Mouse (Mus musculus) Muller cell, postnatal 12 days (primary cell): ENCODE data around the gene Gng12.
"Not testable (repeated sequence)": the region's sequence is repeated elsewhere in the genome, so short reads cannot be mapped to it uniquely, and the experiment has no call there.

Source experiments
- DNase-seq: peaks from one replicate; pipeline ENCODE4 v3.0.0-alpha.2; 2015; ENCODE audit errors: inconsistent ontology term

Gng12 gene

DNA sequence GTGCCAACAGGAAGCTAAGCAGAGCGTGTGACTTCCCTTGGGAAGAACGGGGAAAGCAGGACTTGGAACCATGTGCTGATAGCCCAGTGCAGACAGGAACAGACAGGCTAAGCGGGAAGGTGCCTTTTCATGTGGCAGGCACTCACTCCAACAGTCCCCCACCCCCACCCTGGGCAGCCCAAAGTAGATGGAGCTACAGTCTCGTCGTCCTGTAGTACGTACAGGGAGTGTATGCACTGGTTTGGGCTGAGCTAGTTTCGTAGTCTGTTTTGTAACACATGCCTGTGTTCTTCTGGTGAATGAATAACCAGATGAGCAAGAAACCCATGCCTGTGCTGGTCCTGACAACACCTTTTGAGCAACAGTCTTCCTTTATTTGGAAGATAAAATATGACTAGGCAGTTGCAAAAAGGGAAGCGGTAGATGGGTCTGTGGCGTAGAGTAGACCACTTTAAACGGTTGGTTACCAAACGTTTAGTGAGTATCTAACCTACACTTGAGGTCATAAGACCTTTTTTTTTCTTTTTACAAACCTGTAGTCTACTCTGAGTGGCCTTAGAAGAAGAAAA, 57.8 kb downstream of the Gng12 start:
- no peak for DNase-seq

DNA sequence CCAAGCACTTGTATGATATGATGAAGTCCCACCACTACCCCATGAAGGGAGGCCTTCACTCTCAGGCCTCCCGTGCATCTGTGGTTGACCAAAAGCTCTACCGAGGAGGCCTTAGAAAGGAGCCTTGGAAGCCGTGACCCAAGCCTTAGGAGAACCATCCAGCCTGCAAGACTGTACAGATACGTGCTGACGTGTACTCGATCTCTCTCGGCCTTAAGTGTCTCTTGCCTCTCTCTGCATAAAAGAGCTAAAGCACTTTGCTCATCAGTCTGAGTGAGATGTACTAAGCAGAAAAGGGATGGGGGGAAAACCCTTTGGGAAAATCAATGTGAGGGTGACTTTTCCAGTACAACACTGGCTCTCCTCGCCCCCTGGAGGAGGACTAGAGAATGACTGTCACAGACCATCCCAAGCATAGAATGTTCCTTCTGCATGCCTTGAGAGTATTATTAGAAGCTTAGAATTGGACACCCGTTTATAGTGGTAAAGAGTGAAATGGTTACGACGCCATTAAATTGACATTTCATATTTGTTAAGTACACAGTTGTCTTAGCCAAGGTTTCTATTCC, 59.0 kb downstream of the Gng12 start:
- DNase-seq, result no peak

GRCm38 (mm10) chr6:66958466-66959235, 62.5 kb downstream of the Gng12 start:
- DNase-seq, result no peak

GRCm38 (mm10) chr6:66962582-66963043, 66.4 kb downstream of the Gng12 start:
- peak; percentile 66 for DNase-seq

DNA sequence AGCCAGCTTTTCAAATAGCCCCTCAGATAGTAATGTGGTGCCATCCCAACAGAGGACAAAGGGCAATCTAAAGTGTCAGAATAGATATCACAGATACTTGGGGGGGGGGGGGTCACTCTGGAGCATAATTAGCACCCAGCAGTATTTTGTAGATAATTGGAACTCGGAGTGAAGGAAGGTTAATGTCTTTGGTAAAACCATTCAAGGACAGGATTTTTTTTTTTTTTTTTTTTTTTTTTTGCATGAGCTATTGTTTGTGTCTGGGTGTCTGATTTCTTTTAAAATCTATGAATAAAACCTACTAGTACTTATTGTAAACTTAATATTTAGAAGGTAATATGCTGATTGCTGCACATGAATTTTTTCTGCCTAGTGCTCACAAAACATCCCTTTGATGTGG, 66.9 kb downstream of the Gng12 start:
- DNase-seq, result no peak

DNA sequence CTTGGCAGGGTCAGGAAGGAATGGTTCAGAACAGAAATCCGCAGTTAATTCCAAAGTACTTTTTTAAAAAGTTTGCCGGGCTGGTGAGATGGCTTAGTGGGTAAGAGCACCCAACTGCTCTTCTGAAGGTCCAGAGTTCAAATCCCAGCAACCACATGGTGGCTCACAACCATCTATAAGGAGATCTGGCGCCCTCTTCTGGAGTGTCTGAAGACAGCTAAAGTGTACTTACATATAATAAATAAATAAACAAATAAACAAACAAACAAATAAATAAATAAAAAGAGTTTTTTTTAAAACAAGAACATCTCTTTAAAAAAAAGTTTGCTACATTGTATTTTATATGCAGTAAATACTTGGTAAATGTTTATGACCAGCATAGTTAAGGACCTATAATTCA, 67.5 kb downstream of the Gng12 start:
- DNase-seq, result not testable (repeated sequence)

DNA sequence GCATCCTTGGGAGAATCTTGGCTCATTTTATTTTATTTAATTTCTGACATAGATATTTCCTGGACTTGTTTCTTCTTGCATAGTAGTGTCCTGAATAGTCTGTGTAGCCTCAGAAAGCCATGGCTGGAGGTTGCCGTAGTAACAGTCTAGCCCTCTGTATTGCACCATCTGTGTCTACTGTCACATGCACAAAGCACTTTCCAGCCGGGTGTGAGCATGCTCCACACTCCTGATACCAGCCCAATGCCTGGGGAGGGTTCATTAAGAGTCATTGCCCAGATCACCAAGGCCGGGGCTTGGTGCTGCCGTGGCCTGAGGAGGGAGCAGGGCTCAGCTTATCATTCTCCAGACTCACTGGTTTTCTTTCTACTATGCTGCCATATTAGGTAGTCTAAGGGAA, 68.0 kb downstream of the Gng12 start:
- peak; percentile 35 for DNase-seq

GRCm38 (mm10) chr6:66965203-66965602, 69.0 kb downstream of the Gng12 start:
- DNase-seq, result no peak

GRCm38 (mm10) chr6:66967788-66968187, 71.6 kb downstream of the Gng12 start:
- DNase-seq, result peak; percentile 32

GRCm38 (mm10) chr6:66969446-66969845, 73.2 kb downstream of the Gng12 start:
- no peak for DNase-seq

DNA sequence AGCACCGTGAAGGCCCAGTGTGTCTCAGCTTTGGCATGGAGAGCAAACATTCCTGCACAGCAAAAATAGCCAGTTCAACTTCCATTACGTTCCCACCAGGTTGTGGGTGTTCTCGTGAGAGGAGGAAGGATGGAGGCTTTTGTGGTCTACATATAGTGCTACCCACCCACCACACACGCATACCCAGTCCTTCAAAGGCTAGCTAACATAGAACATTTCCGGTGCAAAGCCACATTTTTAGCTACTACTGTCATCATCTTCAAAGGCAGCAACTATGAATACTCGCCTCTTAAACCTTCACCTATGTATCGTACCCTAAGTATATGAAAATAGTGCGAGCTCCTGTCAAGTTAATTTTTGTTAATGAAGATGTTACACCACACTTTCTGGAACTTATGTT, 76.1 kb downstream of the Gng12 start:
- DNase-seq, result no peak

DNA sequence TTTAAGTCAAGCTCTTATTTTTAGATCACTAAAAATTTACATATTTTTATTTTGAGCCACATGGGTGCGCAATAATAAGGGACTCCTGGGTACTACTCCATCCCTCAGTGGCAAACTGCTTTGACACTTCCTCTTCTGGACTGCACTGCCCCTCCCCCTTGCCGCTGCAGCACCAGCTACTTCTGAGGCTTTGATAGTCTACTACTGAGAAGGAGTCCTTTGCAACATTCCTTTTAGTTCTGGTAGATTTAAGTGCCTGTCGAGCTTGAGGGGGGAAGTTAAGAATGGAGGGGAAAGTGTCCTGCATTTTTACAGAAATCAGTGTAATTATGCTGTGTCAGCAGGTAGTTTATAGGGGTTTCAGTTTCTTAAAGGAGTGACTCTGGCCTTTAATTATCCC, 77.0 kb downstream of the Gng12 start:
- DNase-seq, result no peak

DNA sequence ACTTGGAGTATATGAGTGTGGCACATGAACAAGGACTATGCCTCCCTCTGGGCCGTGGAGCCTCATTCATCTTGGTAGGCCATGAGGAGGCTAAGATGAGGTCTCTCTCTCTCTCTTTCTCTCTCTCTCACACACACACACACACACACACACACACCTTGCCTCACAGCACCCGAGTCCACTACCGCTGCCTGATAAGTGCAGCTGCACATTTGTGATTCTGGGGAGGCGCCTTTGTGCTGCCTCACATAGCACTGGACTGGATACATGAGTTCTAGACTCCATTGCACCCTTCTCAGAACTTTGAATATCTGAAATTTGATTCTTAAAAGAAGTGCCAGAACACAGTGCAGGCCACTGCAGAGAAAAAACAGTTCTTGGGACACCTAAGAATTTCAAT, 79.3 kb downstream of the Gng12 start:
- no peak for DNase-seq

DNA sequence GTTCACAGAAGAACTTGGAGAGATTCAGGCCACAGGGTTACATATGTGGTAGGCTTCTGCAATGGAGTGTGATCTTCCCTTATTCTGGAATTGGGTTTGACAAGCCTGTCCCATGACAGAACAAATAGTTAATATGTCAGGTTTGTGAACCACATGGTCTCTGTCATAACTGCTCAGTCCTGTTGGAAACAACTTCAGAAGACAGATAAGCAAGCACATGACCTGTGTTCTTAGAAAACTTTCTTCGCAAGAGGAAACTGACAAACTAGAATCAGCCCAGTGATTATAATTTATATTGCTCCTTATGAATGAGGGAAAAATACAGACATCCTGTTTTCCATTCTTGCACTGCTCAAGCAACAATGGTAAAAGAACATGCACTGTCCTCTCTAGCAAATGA, 83.0 kb downstream of the Gng12 start:
- no peak for DNase-seq

DNA sequence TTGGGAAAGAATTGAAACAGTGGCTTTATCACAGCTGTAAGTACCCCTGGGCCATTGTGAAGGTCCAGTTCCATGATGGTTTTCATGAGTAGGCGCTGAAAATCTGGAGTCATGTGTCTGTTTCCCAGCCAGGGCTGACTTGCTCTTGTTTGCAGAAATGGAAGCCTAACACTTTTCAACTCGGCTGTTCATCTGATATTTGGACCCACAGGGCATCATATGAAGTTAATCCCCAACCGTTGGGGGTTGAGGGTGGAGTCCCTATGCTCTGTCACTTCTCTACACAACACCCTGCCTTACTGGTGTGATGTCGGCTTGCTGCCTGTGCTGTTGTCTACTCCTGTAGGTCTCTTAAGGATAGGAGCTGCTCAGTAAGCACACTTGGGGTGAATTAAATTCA, 83.8 kb downstream of the Gng12 start:
- DNase-seq, result no peak

DNA sequence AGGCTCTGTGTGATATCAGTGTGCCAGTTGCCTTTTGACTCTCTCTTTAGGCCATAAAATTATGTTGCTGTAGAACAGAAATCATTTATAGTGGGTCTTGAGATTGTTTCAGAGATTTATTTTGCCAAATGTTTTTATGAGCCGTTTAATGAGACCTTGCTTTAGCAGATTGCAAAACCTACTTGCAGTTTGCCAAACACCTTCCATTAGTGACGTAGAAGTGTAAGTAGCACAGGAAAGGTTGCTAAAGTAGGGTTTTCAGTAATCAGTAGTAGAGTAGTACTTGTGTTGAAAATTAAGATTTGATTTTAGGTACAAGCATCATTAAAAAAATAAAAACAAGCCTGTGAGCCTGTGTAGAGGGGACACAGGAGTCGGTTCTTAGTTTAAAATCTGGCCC, 85.2 kb downstream of the Gng12 start:
- DNase-seq, result no peak

DNA sequence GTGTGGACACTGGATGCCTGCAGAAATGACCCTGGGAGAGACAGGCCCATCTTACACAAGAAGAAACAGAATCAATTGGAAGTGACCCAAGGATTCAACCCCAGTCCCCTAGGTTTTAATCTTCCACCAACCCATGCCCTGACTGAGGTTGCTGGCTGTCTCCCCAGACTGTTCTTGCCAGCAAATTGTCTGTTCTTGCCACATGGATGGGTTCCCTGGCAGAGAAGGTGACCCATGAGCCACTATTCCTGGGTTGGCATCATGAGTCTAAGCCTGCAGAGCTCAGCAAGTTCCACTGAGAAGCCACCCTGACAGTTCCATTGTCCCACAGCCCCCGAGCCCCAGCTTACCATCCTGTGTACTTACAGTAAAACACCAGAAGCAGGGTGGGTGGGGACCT, 85.7 kb downstream of the Gng12 start:
- peak; percentile 72 for DNase-seq

DNA sequence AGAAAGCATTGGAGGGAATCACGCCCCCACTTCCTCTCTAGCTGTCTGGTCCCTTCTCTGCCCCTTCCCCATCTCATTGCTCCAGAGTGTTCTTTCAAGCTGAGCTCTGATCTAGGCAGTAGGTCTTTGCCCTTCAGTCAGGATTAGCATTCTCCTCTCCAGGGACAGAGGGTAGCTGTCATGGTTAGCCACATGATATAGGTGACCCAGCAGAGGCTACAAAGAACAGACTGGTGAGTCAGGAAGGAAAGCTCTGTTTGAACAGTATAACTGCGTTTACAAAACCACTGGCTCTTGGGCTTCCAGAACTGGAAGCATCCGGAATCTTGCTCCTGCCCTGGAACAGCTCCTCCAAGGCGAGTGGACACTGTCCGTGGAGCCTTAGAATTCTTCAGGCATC, 87.9 kb downstream of the Gng12 start:
- no peak for DNase-seq

DNA sequence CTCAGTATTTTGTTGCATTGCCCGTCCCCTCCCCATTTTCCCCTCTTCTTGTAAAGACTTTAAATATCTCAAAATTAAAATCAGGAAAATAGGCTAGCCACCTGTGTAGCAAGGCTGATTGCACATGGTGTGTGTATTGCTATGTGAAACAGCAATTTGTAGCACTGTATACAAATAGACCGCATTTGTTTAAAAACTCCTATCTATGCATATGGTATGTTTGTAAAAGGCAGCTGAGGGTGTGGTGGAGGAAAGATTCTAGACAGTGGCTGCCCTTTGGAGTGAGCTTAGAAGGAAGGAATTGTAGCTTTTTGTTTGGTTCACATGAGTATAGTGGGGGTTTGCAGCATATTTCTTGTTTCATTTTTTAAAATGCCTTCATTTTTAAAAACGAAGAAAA, 88.5 kb downstream of the Gng12 start:
- no peak for DNase-seq

- DNase-seq, result no peak
These were observed 89.3 kb downstream of the Gng12 start for GRCm38 (mm10) chr6:66985500-66985899.

GRCm38 (mm10) chr6:66986063-66986462, 89.9 kb downstream of the Gng12 start:
- DNase-seq, result no peak

GRCm38 (mm10) chr6:66987643-66988042, 91.4 kb downstream of the Gng12 start:
- no peak for DNase-seq

- DNase-seq, result no peak
These were observed 92.2 kb downstream of the Gng12 start for GRCm38 (mm10) chr6:66988363-66988762.
